Mouse (Mus musculus): Measurements from ENCODE around the gene Filip1l.

The Filip1l gene

DNA sequence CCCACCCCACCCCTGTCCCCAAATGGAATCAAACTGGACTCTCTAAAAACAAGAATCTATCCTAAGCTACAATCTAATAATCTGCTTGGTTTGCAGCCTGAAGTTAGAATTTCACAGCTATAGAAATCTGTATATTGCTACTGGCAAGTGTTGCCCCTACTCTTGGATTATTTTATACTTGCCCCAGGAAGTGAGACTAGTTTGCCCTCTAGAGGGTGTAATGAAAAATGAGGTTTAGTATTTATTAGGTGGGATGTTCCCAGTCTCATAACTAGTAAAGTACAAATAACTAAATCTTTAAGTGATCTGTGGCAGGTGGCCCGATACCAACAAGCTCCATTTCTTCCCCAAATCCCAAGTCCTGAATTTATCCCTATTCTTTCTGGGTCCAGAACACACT lies 224.6 kb downstream of the Filip1l start:
- DNase-seq: no peak

DNA sequence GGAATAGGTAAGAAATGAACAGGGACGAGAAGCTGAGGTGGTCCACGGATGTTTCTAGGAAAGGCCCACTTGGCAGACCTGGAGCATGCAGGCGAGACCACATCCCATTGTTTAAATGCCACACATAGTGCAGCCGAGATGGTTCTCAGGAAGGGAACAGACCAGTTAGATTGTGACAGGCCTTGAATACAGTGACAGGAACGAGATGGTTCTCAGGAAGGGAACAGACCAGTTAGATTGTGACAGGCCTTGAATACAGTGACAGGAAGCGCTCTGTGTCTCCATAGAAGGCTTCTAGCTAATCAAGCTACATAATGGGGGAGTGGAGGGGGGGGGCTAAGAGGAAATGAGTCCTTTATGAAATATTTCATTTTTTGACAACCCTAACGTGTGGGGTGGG lies 227.1 kb downstream of the Filip1l start:
- DNase-seq: no peak

- DNase-seq: no peak
Observed at GRCm38 (mm10) chr16:57582008-57582407, 229.1 kb downstream of the Filip1l start.

DNA sequence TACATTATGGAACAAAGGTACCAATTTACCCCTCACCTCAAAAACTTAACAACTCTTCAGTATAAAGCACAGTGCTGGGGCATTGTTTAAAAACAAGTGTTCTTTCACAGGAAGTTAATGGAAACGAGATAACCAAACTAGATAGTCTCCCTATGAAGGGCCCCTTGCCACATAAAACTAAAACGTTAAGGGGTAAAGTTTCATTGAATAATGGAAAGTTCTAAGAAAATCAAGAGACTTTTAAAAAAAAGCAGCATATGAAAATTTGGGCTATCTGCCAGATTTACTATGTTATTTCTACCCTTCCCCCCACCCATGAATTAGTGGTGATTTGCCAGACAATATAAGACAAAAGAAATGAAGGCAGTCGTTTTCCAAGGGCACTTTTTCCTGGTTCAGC lies 232.3 kb downstream of the Filip1l start:
- no peak for DNase-seq

- DNase-seq: peak; percentile 5 to 8
Observed at GRCm38 (mm10) chr16:57593422-57594157, 240.7 kb downstream of the Filip1l start.

GRCm38 (mm10) chr16:57597295-57597957 lies 244.5 kb downstream of the Filip1l start:
- DNase-seq: no peak

DNA sequence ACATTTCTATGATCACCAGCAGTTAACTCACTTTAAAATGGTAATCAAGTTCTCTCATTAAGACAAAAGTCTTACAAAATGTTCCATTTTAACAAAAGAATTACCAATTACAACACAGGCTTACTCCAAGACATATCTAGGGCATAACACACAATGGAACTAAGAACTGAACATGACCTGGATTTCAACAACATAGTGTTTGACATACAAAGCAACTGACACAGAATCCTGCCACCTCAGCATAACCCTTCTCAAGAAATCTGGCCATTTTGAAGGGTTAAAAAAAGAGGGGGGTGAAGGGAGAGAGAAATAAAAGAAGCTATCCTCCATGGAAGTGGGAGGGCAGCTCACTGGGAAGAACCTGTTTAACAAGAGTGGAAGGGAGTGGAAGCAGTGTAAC lies 248.1 kb downstream of the Filip1l start:
- no peak for DNase-seq

DNA sequence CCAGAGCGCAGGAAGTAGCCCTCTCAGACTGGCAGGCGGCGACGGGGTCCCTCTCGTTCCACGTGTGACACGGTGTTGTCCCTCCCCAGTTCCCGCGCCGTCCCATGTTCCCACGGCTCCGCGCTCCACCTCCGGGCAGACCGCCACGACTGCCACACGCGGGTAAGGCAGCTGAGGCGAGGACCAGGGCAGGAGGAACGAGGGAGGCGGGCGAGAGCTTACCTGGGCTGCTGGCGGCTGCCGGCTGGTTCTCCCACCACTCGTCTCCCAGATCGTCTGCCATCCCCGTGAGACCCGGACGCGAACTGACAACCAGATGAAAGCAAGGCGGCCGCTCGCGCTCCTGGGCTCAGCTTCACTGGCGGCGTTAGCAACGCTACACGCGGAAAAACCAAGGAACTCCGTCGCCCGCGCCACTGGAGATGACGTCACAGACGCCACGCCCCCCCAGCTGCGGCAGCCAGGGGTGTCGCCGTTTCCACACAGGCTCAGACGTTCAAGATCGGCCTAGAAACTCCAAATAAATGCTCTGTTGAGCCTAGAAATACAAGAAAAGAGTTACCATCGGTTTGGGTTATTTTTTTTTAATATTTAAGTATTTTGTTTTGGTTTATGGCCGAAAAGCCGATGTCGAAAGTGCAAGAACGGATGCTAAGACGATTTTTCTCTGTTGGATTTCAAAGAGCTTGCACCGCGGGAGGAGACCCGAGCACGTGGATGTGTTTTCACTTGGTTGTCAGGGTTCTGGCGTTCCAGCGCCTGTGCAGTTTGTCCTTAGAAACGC lies 253.7 kb downstream of the Filip1l start, which contains the start of gene Cmss1:
Gene Cmss1, minus strand, starts transcription at position 421 of the 784 bp plus-strand sequence.
- peak; percentile 82 to 83 for DNase-seq

DNA sequence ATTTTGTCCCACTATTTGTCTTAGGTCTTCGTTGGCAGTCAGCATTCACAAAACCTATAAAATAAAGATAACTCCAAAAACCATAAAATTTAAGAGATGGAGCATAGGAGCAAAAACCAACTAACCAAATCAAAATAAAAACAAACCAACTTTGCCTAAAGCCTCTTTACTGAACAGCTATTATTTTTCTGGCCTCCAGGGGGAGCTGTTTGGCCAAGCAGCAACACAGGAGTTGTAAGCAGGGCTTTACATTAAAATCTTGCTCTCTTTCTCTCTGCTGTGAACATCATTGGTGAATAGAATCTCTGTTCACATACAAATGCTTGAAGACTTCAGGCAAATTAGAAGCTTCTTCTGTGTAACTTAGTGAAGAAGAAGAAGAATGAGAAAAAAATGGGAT lies 258.9 kb downstream of the Filip1l start:
- no peak for DNase-seq

Measured in thymus, postnatal 36 days (tissue).